Mouse (Mus musculus) embryo, embryonic 9.5 days (tissue): ENCODE results near the gene Gm31571.
"Not testable (repeated sequence)": the region's sequence is repeated elsewhere in the genome, so short reads cannot be mapped to it uniquely, and the experiment has no call there.

Experiments used
- DNase-seq: peaks from one replicate; pipeline ENCODE4 v3.0.0-alpha.2; 2017; ENCODE audit errors: extremely low spot score

The Gm31571 gene

GRCm38 (mm10) chrY:22051253-22051652 lies at the start of gene Gm31571:
Gene Gm31571 (minus strand): TSS chrY:22051353.
- DNase-seq: not testable (repeated sequence)
